Mouse (Mus musculus): Measurements from ENCODE around the gene Cnih4. TPM values are rescaled to one million over a fixed set of nuclear protein-coding genes. Genes with fewer than 3 reads are reported as not detected.
A peak's percentile ranks its signal among the peaks of the same experiment; 100 is the strongest.

Gene Cnih4
- polyA plus RNA-seq (2014; fragmentation: Nextera tagmentation; extraction: Ambion mirVana) = 141 and 144 TPM in 2 replicates

DNA sequence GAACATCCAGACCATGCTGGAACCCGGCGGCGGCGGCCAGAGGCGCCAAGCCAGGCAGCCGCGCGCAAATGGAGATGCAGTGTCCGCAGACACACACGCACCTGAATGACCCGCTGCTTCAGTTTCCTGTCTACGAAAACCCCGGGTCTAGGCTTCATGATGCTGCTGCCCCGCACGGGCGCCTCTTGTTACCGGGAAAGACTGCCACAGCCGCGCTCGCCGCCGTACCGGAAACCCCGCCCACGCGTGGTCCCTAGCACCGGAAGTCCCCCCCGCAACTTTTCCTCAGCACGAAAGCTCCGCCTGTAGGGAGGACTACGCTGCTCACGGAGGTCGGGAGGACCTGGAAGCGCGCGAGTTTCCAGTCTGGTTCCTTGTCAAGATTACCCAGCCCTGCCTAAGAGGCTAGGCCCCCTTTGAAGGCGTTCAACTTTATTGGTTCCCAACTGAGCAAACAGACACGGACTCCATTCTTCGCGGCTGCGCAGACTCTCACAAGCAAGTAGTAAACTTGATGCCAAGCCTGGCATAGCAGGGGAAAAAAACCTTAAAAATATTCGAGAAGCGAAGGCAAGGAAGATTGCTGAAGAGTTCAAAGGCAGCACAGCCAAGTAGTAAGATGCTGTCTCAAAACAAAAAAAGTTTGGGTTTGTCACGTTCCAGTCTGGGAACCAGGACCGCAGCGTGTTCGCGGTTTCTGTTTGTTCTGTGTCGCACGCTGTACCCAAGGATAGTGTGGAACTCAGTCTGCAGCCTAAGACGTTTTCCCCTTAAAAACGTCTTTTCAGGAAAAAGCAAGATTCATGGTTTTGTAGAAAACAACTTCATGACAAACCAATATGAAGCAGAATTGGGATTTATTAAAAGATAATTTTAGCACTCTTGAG is at the start of gene Cnih4, which contains the start of gene Nvl:
Gene Cnih4 (plus strand): TSS at position 744 of the 887 bp plus-strand sequence.
Gene Nvl (minus strand): TSS at position 255 of the 887 bp plus-strand sequence.
- DNase-seq (ENCODE audit: low spot score) (peak; percentile 99), ATAC-seq (replicated peaks; ENCODE audit: low FRiP score, low TSS enrichment, low read depth) (peak; percentile 97)
- Histone ChIP-seq H3K9ac (ENCODE audit: low read length) (peak within 1 kb of the TSS; percentile 61), H3K4me3 (ENCODE audit: low read depth, low read length) (peak within 1 kb of the TSS; percentile 78), H3K9me3 (ENCODE audit: control insufficient read depth, low read length) (no peaks in the 10 kb centered on the region), H3K4me1 (replicated peaks; ENCODE audit: control insufficient read depth, insufficient read depth, low read length) (peaks cover 14% of the 10 kb centered on the region; the same call in 1 of the 2 replicates), H3K4me2 (ENCODE audit: low read length) (peak within 1 kb of the TSS; percentile 62), H3K27me3 (replicated peaks; ENCODE audit: control insufficient read depth, insufficient read depth, low read length) (no peaks in the 10 kb centered on the region), H3K27ac (ENCODE audit: low read depth) (peak within 1 kb of the TSS; percentile 90), H3K36me3 (ENCODE audit: control insufficient read depth, insufficient read depth, low read length) (peaks cover 29% of the 10 kb centered on the region)
- under 1% methylated on average over 52 of the region's 52 CpGs for WGBS

DNA sequence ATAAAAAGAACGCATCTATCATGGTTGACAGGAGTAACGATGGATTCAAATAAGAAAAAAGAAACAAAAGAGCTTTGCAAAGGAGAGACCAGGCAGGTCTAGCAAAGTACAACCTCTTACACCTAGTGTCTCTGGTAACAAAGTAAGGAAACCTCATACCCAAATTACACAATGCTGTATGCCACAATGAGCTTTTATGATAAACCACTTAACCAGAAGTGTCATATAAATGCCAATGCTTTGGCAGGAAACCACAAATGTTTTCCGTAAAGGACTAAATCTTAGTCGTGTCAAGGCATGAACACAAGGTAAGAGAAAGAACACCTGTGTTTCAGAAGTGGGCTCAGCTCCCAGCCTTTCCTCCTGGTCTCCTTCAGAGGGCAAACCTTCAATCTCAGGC is 27.4 kb upstream of the Cnih4 start:
- H3K27ac ChIP-seq (ENCODE audit: low read depth) = no peak overlapping the region
- WGBS = 91% methylated on average over 4 of the region's 4 CpGs
- H3K9me3 ChIP-seq (ENCODE audit: control insufficient read depth, low read length) = no peaks in the 10 kb centered on the region
- H3K4me2 ChIP-seq (ENCODE audit: low read length) = no peak overlapping the region
- ATAC-seq (replicated peaks; ENCODE audit: low FRiP score, low TSS enrichment, low read depth) (no peak), DNase-seq (ENCODE audit: low spot score) (no peak)
- no peak overlapping the region for H3K4me3 ChIP-seq (ENCODE audit: low read depth, low read length)
- H3K27me3 ChIP-seq (replicated peaks; ENCODE audit: control insufficient read depth, insufficient read depth, low read length) = no peaks in the 10 kb centered on the region
- H3K36me3 ChIP-seq (ENCODE audit: control insufficient read depth, insufficient read depth, low read length) = peaks cover 81% of the 10 kb centered on the region
- no peaks in the 10 kb centered on the region for H3K4me1 ChIP-seq (replicated peaks; ENCODE audit: control insufficient read depth, insufficient read depth, low read length)
- no peak overlapping the region for H3K9ac ChIP-seq (ENCODE audit: low read length)

DNA sequence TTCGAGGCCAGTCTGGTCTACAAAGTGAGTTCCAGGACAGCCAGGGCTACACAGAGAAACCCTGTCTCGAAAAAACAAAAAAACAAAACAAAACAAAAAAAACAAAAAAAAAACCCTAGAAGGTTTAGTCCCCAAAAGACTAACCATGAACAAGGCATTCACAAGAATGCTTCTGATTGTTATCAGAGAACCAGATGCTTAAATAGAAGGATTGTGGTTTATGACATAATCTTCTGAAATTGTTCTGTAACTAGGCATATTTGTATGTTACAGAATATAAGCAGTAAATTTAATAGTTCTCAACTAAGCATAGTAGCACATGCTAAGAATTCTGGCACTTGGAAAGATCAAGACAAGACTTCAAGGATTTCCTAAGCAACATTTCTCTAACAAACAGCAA is 20.3 kb upstream of the Cnih4 start:
- H3K4me3 ChIP-seq (ENCODE audit: low read depth, low read length) = no peak overlapping the region
- DNase-seq (ENCODE audit: low spot score) = no peak
- peaks cover 88% of the 10 kb centered on the region for H3K36me3 ChIP-seq (ENCODE audit: control insufficient read depth, insufficient read depth, low read length)
- H3K4me1 ChIP-seq (replicated peaks; ENCODE audit: control insufficient read depth, insufficient read depth, low read length) = no peaks in the 10 kb centered on the region
- 88% methylated on average over 2 of the region's 2 CpGs for WGBS
- no peak overlapping the region for H3K4me2 ChIP-seq (ENCODE audit: low read length)
- no peak overlapping the region for H3K27ac ChIP-seq (ENCODE audit: low read depth)
- no peak for ATAC-seq (replicated peaks; ENCODE audit: low FRiP score, low TSS enrichment, low read depth)
- no peaks in the 10 kb centered on the region for H3K9me3 ChIP-seq (ENCODE audit: control insufficient read depth, low read length)
- H3K9ac ChIP-seq (ENCODE audit: low read length) = no peak overlapping the region
- no peaks in the 10 kb centered on the region for H3K27me3 ChIP-seq (replicated peaks; ENCODE audit: control insufficient read depth, insufficient read depth, low read length)

DNA sequence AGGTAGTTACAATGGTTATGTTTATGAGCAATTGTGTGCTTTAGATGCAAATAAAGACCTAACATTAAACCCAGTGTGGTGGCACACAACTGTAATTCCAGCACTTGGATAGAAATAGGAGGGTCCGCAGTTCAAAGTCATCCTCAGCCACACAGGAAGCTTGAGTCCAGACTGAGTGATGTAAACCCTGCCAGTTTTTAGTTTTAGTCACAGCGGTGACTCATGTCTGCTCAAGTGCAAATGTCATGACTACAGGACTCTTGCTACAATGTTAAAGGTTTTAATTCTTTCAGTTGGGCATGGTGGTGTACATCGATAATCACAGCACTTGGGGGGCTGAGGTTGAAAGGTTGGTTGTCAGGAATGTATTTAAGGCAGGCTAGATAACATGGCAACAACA is 18.6 kb upstream of the Cnih4 start:
- Histone ChIP-seq H3K27me3 (replicated peaks; ENCODE audit: control insufficient read depth, insufficient read depth, low read length) (no peaks in the 10 kb centered on the region), H3K4me1 (replicated peaks; ENCODE audit: control insufficient read depth, insufficient read depth, low read length) (no peaks in the 10 kb centered on the region), H3K9me3 (ENCODE audit: control insufficient read depth, low read length) (no peaks in the 10 kb centered on the region), H3K4me2 (ENCODE audit: low read length) (no peak overlapping the region), H3K4me3 (ENCODE audit: low read depth, low read length) (no peak overlapping the region), H3K9ac (ENCODE audit: low read length) (no peak overlapping the region), H3K36me3 (ENCODE audit: control insufficient read depth, insufficient read depth, low read length) (peaks cover 90% of the 10 kb centered on the region), H3K27ac (ENCODE audit: low read depth) (no peak overlapping the region)
- 98% methylated on average over 3 of the region's 3 CpGs for WGBS
- DNase-seq (ENCODE audit: low spot score) (no peak), ATAC-seq (replicated peaks; ENCODE audit: low FRiP score, low TSS enrichment, low read depth) (no peak)

DNA sequence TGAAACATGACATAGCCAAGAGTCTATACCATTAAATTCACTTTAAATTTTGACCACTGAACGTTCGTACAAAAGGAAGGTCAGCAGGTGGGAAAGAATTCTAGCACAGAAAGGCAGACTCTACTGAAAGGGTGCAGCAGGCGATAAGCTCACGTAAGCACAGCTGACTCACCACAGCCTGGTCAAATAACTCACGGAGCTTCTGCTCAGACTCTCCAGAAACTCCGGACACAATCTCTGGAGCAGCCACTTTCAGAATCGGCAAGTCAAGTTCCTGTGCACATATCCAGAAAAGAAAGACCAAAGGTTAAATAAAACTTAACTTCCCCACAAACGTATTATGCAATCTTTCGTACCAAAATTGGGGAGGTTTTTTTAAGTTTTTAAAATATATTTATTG is 17.7 kb upstream of the Cnih4 start:
- no peak overlapping the region for H3K4me3 ChIP-seq (ENCODE audit: low read depth, low read length)
- H3K4me1 ChIP-seq (replicated peaks; ENCODE audit: control insufficient read depth, insufficient read depth, low read length) = no peaks in the 10 kb centered on the region
- no peak overlapping the region for H3K27ac ChIP-seq (ENCODE audit: low read depth)
- 91% methylated on average over 9 of the region's 9 CpGs for WGBS
- no peak overlapping the region for H3K4me2 ChIP-seq (ENCODE audit: low read length)
- DNase-seq (ENCODE audit: low spot score) (no peak), ATAC-seq (replicated peaks; ENCODE audit: low FRiP score, low TSS enrichment, low read depth) (no peak)
- peaks cover 93% of the 10 kb centered on the region for H3K36me3 ChIP-seq (ENCODE audit: control insufficient read depth, insufficient read depth, low read length)
- no peaks in the 10 kb centered on the region for H3K9me3 ChIP-seq (ENCODE audit: control insufficient read depth, low read length)
- H3K27me3 ChIP-seq (replicated peaks; ENCODE audit: control insufficient read depth, insufficient read depth, low read length) = no peaks in the 10 kb centered on the region
- H3K9ac ChIP-seq (ENCODE audit: low read length) = no peak overlapping the region

DNA sequence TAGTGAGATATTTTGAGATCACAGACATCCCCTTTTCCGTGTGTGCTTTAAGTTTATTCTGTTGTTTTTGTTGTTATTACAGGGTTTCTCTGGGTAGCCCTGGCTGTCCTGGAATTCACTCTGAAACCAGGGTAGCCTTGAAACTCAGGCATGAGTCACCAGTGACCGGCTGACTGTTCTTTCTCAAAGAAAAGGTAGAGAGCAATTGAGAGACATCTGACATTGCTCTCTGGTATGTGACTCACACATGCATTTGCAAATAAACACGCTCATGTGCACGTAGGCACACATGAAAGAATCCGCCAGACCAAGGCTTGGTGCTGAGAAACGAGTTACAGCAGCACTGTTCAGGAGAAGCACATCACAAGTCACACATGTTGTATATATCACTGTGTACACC is 12.6 kb upstream of the Cnih4 start:
- H3K36me3 ChIP-seq (ENCODE audit: control insufficient read depth, insufficient read depth, low read length) = peaks cover 93% of the 10 kb centered on the region
- DNase-seq (ENCODE audit: low spot score) = no peak
- 93% methylated on average over 6 of the region's 6 CpGs for WGBS

DNA sequence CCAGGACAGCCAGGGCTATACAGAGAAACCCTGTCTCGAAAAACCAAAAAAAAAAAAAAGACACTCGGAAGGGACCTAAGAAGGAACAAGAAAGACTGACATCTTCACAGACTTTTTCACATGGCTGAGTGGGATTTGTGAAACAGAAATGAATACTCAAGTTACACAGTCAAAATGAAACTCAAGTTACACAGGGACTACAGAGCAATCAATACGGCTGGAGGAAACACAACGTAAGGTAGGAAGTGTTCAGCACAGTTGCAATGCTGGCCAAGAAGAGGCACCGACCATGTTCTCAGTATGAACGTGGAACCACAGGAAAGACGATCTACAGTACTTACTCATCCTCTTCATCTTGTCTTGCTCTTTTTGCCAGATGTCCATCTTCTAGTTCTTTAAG is 5.8 kb upstream of the Cnih4 start:
- no peaks in the 10 kb centered on the region for H3K27me3 ChIP-seq (replicated peaks; ENCODE audit: control insufficient read depth, insufficient read depth, low read length)
- H3K4me3 ChIP-seq (ENCODE audit: low read depth, low read length) = no peak overlapping the region
- H3K4me2 ChIP-seq (ENCODE audit: low read length) = no peak overlapping the region
- peaks cover 77% of the 10 kb centered on the region for H3K36me3 ChIP-seq (ENCODE audit: control insufficient read depth, insufficient read depth, low read length)
- ATAC-seq (replicated peaks; ENCODE audit: low FRiP score, low TSS enrichment, low read depth) (no peak), DNase-seq (ENCODE audit: low spot score) (no peak)
- no peaks in the 10 kb centered on the region for H3K9me3 ChIP-seq (ENCODE audit: control insufficient read depth, low read length)
- peaks cover 7% of the 10 kb centered on the region; the same call in 1 of the 2 replicates for H3K4me1 ChIP-seq (replicated peaks; ENCODE audit: control insufficient read depth, insufficient read depth, low read length)
- no peak overlapping the region for H3K9ac ChIP-seq (ENCODE audit: low read length)
- H3K27ac ChIP-seq (ENCODE audit: low read depth) = no peak overlapping the region
- WGBS = 92% methylated on average over 7 of the region's 7 CpGs

More for the DNA sequence above, 12.6 kb upstream of the Cnih4 start:
- no peak overlapping the region for H3K4me3 ChIP-seq (ENCODE audit: low read depth, low read length)
- H3K4me2 ChIP-seq (ENCODE audit: low read length) = no peak overlapping the region
- H3K9me3 ChIP-seq (ENCODE audit: control insufficient read depth, low read length) = no peaks in the 10 kb centered on the region
- no peak overlapping the region for H3K27ac ChIP-seq (ENCODE audit: low read depth)
- no peak for ATAC-seq (replicated peaks; ENCODE audit: low FRiP score, low TSS enrichment, low read depth)
- H3K27me3 ChIP-seq (replicated peaks; ENCODE audit: control insufficient read depth, insufficient read depth, low read length) = no peaks in the 10 kb centered on the region
- H3K4me1 ChIP-seq (replicated peaks; ENCODE audit: control insufficient read depth, insufficient read depth, low read length) = no peaks in the 10 kb centered on the region
- no peak overlapping the region for H3K9ac ChIP-seq (ENCODE audit: low read length)

DNA sequence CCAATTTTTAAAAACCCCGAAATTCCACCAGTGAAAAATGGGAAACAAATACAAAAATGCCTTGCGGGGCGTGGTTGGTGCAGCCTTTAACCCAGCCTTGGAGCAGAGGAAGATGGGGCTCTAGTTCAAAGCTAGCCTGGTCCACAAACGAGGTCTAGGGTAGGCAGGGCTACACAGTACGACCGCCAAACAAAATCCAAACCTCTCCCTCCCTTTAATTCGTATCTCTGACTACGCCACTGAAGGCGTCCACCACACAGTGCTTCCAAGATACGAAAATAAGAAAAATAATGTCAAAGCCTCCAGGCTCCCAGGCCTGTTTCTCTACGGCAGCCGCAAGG is 914 bp upstream of the Cnih4 start:
- H3K36me3 ChIP-seq (ENCODE audit: control insufficient read depth, insufficient read depth, low read length) = peaks cover 35% of the 10 kb centered on the region
- peak overlapping the region; percentile 56 for H3K4me2 ChIP-seq (ENCODE audit: low read length)
- peaks cover 14% of the 10 kb centered on the region; the same call in 1 of the 2 replicates for H3K4me1 ChIP-seq (replicated peaks; ENCODE audit: control insufficient read depth, insufficient read depth, low read length)
- H3K27ac ChIP-seq (ENCODE audit: low read depth) = peak overlapping the region; percentile 66; the same call in 1 of the 2 replicates
- ATAC-seq (replicated peaks; ENCODE audit: low FRiP score, low TSS enrichment, low read depth) (peak; percentile 59), DNase-seq (ENCODE audit: low spot score) (no peak)
- H3K9ac ChIP-seq (ENCODE audit: low read length) = peak overlapping the region; percentile 61
- peak overlapping the region; percentile 78 for H3K4me3 ChIP-seq (ENCODE audit: low read depth, low read length)
- WGBS = 0% methylated on average over 12 of the region's 12 CpGs
- no peaks in the 10 kb centered on the region for H3K9me3 ChIP-seq (ENCODE audit: control insufficient read depth, low read length)
- H3K27me3 ChIP-seq (replicated peaks; ENCODE audit: control insufficient read depth, insufficient read depth, low read length) = no peaks in the 10 kb centered on the region

Measured in intestine, embryonic 14.5 days (tissue).